Mouse (Mus musculus) forebrain, embryonic 14.5 days (tissue): ENCODE measurements around the gene Klc2. TPM values are rescaled to one million over a fixed set of nuclear protein-coding genes. Genes with fewer than 3 reads are reported as not detected.
"Not testable (repeated sequence)": the region's sequence is repeated elsewhere in the genome, so short reads cannot be mapped to it uniquely, and the experiment has no call there.

Experiments used
- ATAC-seq: fragments of 200-750 bp; cut with Nextera tagmentation; 2 replicates; pipeline ENCODE4 v1.8.0; 2017; ENCODE audit warnings: mild to moderate bottlenecking, moderate library complexity
- DNase-seq: peaks from one replicate; pipeline ENCODE4 v3.0.0-alpha.2; 2015; ENCODE audit warnings: low spot score
- H3K27ac ChIP-seq: fragments of 300-500 bp; sonication (generic); 2 replicates; pipeline ENCODE4 v1.5.1; 2014; ENCODE audit warnings: low read depth, mild to moderate bottlenecking, control low read depth, low read length, moderate library complexity
- H3K27me3 ChIP-seq: fragments of 300-500 bp; sonication (generic); replicated peaks from 2 replicates; pipeline ENCODE4 v1.6.1; 2014; ENCODE audit warnings: low read length, control low read depth, mixed read lengths; ENCODE audit not compliant: control insufficient read depth, insufficient read depth
- H3K36me3 ChIP-seq: fragments of 300-500 bp; sonication (generic); 2 replicates; pipeline ENCODE4 v1.6.1; 2014; ENCODE audit warnings: low read length, control low read depth; ENCODE audit not compliant: control insufficient read depth, insufficient read depth
- H3K4me1 ChIP-seq: fragments of 300-500 bp; sonication (generic); 2 replicates; pipeline ENCODE4 v1.6.1; 2014; ENCODE audit warnings: antibody characterized with exemption, low read length, control low read depth; ENCODE audit not compliant: control insufficient read depth, insufficient read depth
- H3K4me2 ChIP-seq: fragments of 300-500 bp; sonication (generic); 2 replicates; pipeline ENCODE4 v1.6.1; 2014; ENCODE audit warnings: mild to moderate bottlenecking, control low read depth, low read length
- H3K4me3 ChIP-seq: fragments of 300-500 bp; sonication (generic); 2 replicates; pipeline ENCODE4 v1.5.1; 2014; ENCODE audit warnings: low read depth, low read length, control low read depth
- H3K9ac ChIP-seq: fragments of 300-500 bp; sonication (generic); 2 replicates; pipeline ENCODE4 v1.6.1; 2014; ENCODE audit warnings: mild to moderate bottlenecking, low read length, control low read depth, moderate library complexity
- H3K9me3 ChIP-seq: fragments of 300-500 bp; sonication (generic); replicated peaks from 2 replicates; pipeline ENCODE4 v1.6.1; 2016; ENCODE audit warnings: low read length, control low read depth, mixed read lengths; ENCODE audit not compliant: control insufficient read depth
- WGBS: fragments of 180-500 bp; shearing (Covaris S2); extraction: QIAGEN DNeasy Blood & Tissue Kit; methylation state at CpG from one replicate; pipeline ENCODE4 v1.1.7; 2014; 5-methylcytosine and 5-hydroxymethylcytosine counted together
- polyA plus RNA-seq: library from polyadenylated mRNA; unstranded; fragments of >200 nt; fragmentation: Nextera tagmentation; extraction: Ambion mirVana; gene quantifications from 2 replicates; pipeline ENCODE4 v1.2.1, GENCODE M21; 2014

The Klc2 gene
- 26.2 and 41.1 TPM in 2 replicates for polyA plus RNA-seq

GRCm38 (mm10) chr19:5118384-5118698, at the start of gene Klc2:
TSS of gene Klc2 (minus strand) at chr19:5118560.
- Histone ChIP-seq H3K4me2 (peak within 1 kb of the TSS; percentile 69), H3K4me3 (peak within 1 kb of the TSS; percentile 88), H3K27ac (peak within 1 kb of the TSS; percentile 90), H3K27me3 (no peaks in the 10 kb centered on the region), H3K4me1 (peaks cover 11% of the 10 kb centered on the region; the same call in 1 of the 2 replicates), H3K9me3 (no peaks in the 10 kb centered on the region), H3K36me3 (peaks cover 8% of the 10 kb centered on the region), H3K9ac (peak within 1 kb of the TSS; percentile 82)
- WGBS, result 1% methylated on average over 18 of the region's 18 CpGs
- ATAC-seq (no peak), DNase-seq (no peak)

GRCm38 (mm10) chr19:5167477-5167876, 49.1 kb upstream of the Klc2 start:
- Histone ChIP-seq H3K9me3 (no peaks in the 10 kb centered on the region), H3K9ac (no peak overlapping the region), H3K27me3 (no peaks in the 10 kb centered on the region), H3K36me3 (no peaks in the 10 kb centered on the region; the same call in 1 of the 2 replicates), H3K27ac (no peak overlapping the region), H3K4me2 (no peak overlapping the region), H3K4me1 (no peaks in the 10 kb centered on the region), H3K4me3 (no peak overlapping the region)
- DNase-seq (no peak), ATAC-seq (no peak)
- 94% methylated on average over 4 of the region's 4 CpGs for WGBS

- H3K9me3 ChIP-seq, result no peaks in the 10 kb centered on the region
- H3K4me2 ChIP-seq, result no peak overlapping the region
- WGBS, result 64% methylated on average over 2 of the region's 2 CpGs
- no peaks in the 10 kb centered on the region for H3K4me1 ChIP-seq
- no peaks in the 10 kb centered on the region for H3K27me3 ChIP-seq
- H3K27ac ChIP-seq, result no peak overlapping the region
- no peak overlapping the region for H3K9ac ChIP-seq
- no peaks in the 10 kb centered on the region; the same call in 1 of the 2 replicates for H3K36me3 ChIP-seq
- DNase-seq (no peak), ATAC-seq (no peak)
- no peak overlapping the region for H3K4me3 ChIP-seq
Observed at GRCm38 (mm10) chr19:5164380-5164779, 46.0 kb upstream of the Klc2 start.

- H3K4me3 ChIP-seq, result no peak overlapping the region
- no peak overlapping the region for H3K27ac ChIP-seq
- no peaks in the 10 kb centered on the region for H3K4me1 ChIP-seq
- ATAC-seq (no peak), DNase-seq (no peak)
- no peaks in the 10 kb centered on the region for H3K9me3 ChIP-seq
- no peaks in the 10 kb centered on the region; the same call in 1 of the 2 replicates for H3K36me3 ChIP-seq
- H3K4me2 ChIP-seq, result no peak overlapping the region
- no peak overlapping the region for H3K9ac ChIP-seq
- WGBS, result 96% methylated on average over 3 of the region's 3 CpGs
- no peaks in the 10 kb centered on the region for H3K27me3 ChIP-seq
Observed at GRCm38 (mm10) chr19:5161913-5162312, 43.6 kb upstream of the Klc2 start.

- H3K27ac ChIP-seq, result no peak overlapping the region
- WGBS, result 94% methylated on average over 6 of the region's 6 CpGs
- H3K4me2 ChIP-seq, result no peak overlapping the region
- H3K9me3 ChIP-seq, result no peaks in the 10 kb centered on the region
- peaks cover 24% of the 10 kb centered on the region for H3K36me3 ChIP-seq
- DNase-seq (no peak), ATAC-seq (no peak)
- H3K4me1 ChIP-seq, result no peaks in the 10 kb centered on the region
- H3K9ac ChIP-seq, result no peak overlapping the region
- no peaks in the 10 kb centered on the region for H3K27me3 ChIP-seq
- no peak overlapping the region for H3K4me3 ChIP-seq
Observed at GRCm38 (mm10) chr19:5152261-5152660, 33.9 kb upstream of the Klc2 start.

- no peak overlapping the region for H3K9ac ChIP-seq
- no peak overlapping the region for H3K4me3 ChIP-seq
- 84% methylated on average over 5 of the region's 5 CpGs for WGBS
- no peak for ATAC-seq
- H3K9me3 ChIP-seq, result no peaks in the 10 kb centered on the region
- no peak for DNase-seq
- 0 out of 2 replicates have a peak overlapping the region, but pooled peaks have one; percentile 14 for H3K27ac ChIP-seq
- no peaks in the 10 kb centered on the region for H3K4me1 ChIP-seq
- H3K27me3 ChIP-seq, result no peaks in the 10 kb centered on the region
- H3K4me2 ChIP-seq, result no peak overlapping the region
- H3K36me3 ChIP-seq, result peaks cover 25% of the 10 kb centered on the region
Observed at GRCm38 (mm10) chr19:5151741-5152140, 33.4 kb upstream of the Klc2 start.

- H3K9me3 ChIP-seq, result no peaks in the 10 kb centered on the region
- DNase-seq (peak; percentile 77), ATAC-seq (peak; percentile 50)
- H3K36me3 ChIP-seq, result peaks cover 29% of the 10 kb centered on the region
- no peaks in the 10 kb centered on the region for H3K27me3 ChIP-seq
- H3K9ac ChIP-seq, result no peak overlapping the region
- no peak overlapping the region for H3K27ac ChIP-seq
- no peaks in the 10 kb centered on the region for H3K4me1 ChIP-seq
- H3K4me2 ChIP-seq, result no peak overlapping the region
- WGBS, result 41% methylated on average over 3 of the region's 3 CpGs
- no peak overlapping the region for H3K4me3 ChIP-seq
Observed at GRCm38 (mm10) chr19:5151331-5151730, 33.0 kb upstream of the Klc2 start.

GRCm38 (mm10) chr19:5150358-5150757, 32.0 kb upstream of the Klc2 start:
- Histone ChIP-seq H3K4me3 (no peak overlapping the region), H3K4me1 (no peaks in the 10 kb centered on the region), H3K27ac (no peak overlapping the region), H3K4me2 (no peak overlapping the region), H3K27me3 (no peaks in the 10 kb centered on the region), H3K9me3 (no peaks in the 10 kb centered on the region), H3K9ac (no peak overlapping the region), H3K36me3 (peaks cover 35% of the 10 kb centered on the region)
- no peak for ATAC-seq
- DNase-seq, result no peak
- 93% methylated on average over 6 of the region's 6 CpGs for WGBS

- H3K4me3 ChIP-seq, H3K9ac ChIP-seq, H3K27ac ChIP-seq, H3K9me3 ChIP-seq, H3K4me1 ChIP-seq, DNase-seq, ATAC-seq, H3K4me2 ChIP-seq, H3K27me3 ChIP-seq: not testable (repeated sequence)
- H3K36me3 ChIP-seq, result peaks cover 43% of the 10 kb centered on the region
- 97% methylated on average over 5 of the region's 6 CpGs for WGBS
Observed at GRCm38 (mm10) chr19:5149041-5149440, 30.7 kb upstream of the Klc2 start.
